Mouse (Mus musculus): ENCODE results near the gene Slc25a44.
"Not testable (repeated sequence)": the region's sequence is repeated elsewhere in the genome, so short reads cannot be mapped to it uniquely, and the experiment has no call there.

Gene Slc25a44

DNA sequence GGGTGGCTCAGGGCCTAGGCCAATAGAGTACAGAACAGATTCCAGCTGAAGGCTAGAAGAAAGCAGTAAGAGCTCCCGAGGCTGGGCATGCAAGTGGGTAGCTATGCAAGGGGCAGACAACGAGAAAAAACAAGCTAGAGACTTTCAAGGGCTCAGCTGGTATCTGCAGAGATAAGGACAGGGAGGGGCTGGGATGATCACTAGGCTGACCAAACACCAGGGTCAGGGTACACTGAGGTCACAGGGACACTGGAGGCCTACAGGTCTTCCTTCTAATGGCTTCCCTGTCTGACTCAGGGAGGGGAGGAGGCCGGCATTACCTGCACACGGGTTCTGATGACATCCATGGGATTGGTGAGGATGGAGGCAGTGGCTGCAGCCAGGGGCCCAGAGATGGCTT is 9.3 kb downstream of the Slc25a44 start:
- no peak for DNase-seq (ENCODE audit: low read depth, low spot score)

DNA sequence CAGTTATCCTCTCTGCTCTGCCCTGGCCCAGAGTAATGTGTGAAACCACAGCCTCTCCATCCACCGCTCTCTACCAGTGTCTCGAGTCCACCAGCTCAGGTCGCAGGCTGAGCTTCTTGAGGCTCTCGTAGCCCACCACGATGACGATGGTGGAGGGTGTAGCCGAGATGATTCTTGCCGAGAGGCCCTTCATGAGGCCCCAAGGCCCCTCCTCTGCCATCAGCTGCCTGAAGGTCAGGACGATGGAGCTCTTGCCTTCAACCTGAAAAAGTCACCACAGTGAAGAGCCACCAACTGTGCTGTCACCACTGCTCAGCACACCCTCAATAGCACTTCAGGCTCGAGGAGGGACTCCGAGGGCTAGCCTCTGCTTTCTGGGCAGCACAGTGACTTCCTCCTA is 12.3 kb downstream of the Slc25a44 start:
- no peak for DNase-seq (ENCODE audit: low read depth, low spot score)

- DNase-seq (ENCODE audit: low read depth, low spot score), result no peak
Observed at GRCm38 (mm10) chr3:88411681-88412080, 13.3 kb downstream of the Slc25a44 start.

GRCm38 (mm10) chr3:88410645-88411031 is 14.3 kb downstream of the Slc25a44 start:
- DNase-seq (ENCODE audit: low read depth, low spot score), result no peak

DNA sequence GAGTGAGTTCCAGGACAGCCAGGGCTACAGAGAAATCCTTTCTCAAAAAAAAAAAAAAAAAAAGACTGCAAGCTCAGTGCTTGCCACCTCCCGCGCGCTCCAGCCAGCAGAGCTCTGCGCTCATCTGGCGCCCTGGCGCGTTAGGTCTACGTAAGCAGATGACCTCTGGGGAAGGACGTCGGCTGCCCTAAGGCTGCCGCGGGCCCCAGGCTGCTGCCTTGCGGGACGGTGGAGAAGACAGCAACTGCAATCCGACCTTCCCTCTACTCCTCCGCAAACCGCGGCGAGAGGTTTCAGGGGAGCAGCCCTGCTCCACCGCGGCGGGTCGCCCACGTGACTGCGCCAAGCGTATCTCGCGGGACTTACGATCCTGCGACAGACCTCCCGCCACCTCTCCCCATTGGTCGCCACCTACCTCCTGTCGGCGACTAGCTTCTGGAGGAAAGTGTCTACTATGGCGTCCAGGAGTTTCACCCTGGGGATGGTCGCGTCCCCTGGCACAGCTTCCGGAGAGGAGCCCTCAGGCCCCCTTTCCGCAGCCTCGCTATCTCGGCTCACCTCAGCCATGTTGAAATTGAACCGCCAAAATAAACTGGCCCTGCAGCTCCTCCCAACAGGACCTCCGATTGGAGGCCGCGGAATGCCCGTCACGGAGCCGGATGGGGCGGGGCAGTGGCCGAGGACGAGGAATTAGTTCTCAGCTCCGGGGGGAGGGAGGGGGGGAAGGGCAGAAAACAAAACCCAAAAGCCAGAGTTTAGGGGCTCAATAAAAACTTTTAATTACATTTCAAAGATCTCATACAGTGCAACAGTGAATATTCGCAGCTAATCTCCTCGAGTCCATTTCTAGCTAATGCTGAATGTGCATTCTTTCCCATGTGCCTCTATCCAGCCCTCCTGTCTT is 14.9 kb downstream of the Slc25a44 start, which contains the start of gene Pmf1:
Pmf1 (minus strand) TSS at position 591 of the 904 bp plus-strand sequence.
- DNase-seq (ENCODE audit: low read depth, low spot score), result peak; percentile 95

DNA sequence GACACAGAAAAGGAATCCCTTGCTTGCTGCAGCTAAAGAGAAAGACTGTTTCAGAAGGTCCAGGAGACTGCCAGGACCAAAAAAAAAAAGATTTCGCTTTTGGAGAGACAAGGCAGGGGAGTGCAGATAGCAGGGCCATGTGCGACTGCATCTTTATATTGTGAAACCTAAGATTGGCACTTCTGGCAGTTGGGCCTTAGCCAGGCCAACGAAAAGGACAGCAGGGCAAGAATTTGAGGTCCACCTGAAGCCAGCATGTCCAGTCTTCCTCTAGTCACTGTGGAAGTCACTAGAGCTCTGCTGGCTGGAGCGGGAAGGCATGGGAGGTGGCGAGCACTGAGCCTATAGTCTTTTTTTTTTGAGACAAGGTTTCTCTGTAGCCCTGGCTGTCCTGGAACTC is 16.0 kb downstream of the Slc25a44 start:
- DNase-seq (ENCODE audit: low read depth, low spot score), result no peak

GRCm38 (mm10) chr3:88407529-88407928 is 17.4 kb downstream of the Slc25a44 start:
- no peak for DNase-seq (ENCODE audit: low read depth, low spot score)

GRCm38 (mm10) chr3:88407090-88407489 is 17.8 kb downstream of the Slc25a44 start:
- peak; percentile 91 for DNase-seq (ENCODE audit: low read depth, low spot score)

- no peak for DNase-seq (ENCODE audit: low read depth, low spot score)
Observed at GRCm38 (mm10) chr3:88403522-88404230, 21.3 kb downstream of the Slc25a44 start.

DNA sequence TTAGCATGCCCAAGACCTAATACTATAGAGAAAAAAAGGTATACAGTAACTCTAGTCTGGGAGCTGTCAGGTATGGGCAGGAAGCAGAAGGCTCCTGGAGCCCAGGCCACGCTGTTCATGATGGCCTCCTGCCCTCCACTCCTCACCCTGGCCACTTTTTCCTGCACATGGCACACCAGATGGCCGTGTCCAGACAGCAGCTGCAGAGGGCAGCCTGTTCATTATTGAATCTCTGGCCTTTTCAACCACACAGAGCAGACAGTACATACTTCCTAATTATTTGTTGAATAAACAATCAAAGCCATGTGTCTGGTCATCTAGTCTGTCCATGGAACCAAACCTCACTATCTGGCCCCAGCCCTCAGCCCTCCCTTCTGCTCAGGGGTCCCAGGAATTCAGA is 26.3 kb downstream of the Slc25a44 start:
- no peak for DNase-seq (ENCODE audit: low read depth, low spot score)

DNA sequence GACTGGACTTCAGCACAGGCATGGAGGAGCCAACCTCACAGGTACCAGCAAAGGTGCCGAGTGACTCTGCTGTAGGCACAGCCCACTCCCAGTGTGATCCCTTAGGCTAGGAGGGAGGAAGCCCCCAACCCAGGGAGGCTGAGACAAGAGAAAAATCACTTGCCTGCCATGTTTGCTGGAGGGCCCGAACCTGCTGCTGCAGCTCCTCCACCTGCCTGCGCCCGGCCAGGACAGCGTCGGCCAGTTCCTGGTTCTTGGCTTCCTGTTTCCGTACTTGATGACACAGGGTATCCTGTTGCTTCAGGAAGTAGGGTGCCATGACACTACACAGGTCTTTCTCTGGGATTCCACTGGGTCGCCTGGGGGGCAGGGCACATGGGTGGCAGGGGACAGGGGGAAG is 29.2 kb downstream of the Slc25a44 start:
- DNase-seq (ENCODE audit: low read depth, low spot score), result no peak

GRCm38 (mm10) chr3:88395288-88395687 is 29.7 kb downstream of the Slc25a44 start:
- no peak for DNase-seq (ENCODE audit: low read depth, low spot score)

DNA sequence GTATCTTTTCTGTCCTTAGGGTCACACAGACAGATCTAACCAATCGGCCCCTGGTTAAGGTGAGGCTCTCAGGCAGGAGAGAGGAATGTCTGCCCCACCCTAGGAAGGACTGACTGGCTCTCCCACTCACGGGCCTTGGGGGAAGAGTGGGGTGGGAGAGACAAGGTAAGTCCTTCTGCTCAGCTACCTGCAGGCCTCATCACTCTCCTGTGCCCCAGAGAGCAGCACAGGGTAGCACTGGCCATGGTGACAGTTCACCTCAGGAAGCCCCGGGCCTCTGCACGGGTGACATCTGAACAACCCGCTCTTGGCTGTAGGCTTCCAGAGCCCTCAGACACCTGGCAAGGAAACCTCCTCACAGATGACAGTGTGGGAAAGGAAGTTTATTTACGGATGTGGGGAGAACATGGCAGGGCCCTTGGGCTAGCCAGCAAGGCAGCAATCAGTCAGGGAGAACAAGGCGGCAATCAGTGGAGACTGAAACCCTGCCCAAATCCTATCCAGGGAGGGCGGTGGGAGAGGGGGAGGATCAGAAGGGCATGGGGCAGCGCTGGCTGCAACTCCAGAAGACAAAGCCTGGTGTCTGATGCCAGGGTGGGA is 31.1 kb downstream of the Slc25a44 start:
- no peak for DNase-seq (ENCODE audit: low read depth, low spot score)

GRCm38 (mm10) chr3:88384364-88384763 is 40.6 kb downstream of the Slc25a44 start, which contains the start of gene Bglap:
Bglap (minus strand) TSS chr3:88384464.
- DNase-seq (ENCODE audit: low read depth, low spot score), result no peak

- not testable (repeated sequence) for DNase-seq (ENCODE audit: low read depth, low spot score)
Observed at GRCm38 (mm10) chr3:88382383-88382782, 42.6 kb downstream of the Slc25a44 start.

- DNase-seq (ENCODE audit: low read depth, low spot score), result peak; percentile 74
Observed at GRCm38 (mm10) chr3:88381389-88382315, 43.3 kb downstream of the Slc25a44 start.

DNA sequence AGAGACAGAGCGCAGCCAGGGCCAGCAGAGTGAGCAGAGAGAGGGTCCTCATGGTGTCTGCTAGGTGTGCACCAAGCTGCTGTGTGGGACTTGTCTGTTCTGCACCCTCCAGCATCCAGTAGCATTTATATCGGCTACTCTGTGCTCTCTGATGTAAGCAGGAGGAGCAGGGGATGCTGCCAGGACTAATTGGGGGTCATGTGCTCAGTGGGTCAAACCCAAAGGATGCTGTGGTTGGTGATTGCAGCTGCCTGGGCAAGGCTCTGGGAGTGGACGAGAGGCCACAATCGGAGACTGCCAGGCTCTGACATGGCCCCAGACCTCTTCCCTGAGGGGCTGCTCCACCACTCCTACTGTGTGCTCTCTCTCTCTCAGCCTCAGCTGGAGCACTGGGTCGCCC is 46.3 kb downstream of the Slc25a44 start, which contains the start of gene Bglap2:
Bglap2 (minus strand) TSS at position 101 of the 400 bp plus-strand sequence.
- DNase-seq (ENCODE audit: low read depth, low spot score), result not testable (repeated sequence)

DNA sequence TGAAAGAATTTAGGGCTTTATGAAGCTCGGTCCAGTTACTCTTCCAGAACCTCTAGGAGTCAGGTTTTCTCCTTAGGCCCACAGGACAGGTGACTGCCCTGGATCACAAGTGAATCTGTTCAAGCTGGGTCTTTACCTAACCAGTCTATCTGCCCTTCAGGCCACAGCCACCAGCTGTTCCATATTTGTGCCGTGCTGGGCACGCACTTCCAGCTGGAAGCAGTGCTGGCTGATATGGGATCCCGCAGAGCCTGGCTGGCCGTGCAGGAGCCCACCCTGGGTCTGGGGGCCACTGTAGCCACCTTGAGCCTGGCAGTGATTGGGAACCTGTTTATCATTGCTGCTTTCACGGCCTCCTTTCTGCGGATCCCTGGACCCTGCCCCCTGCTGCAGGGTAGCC is 48.3 kb downstream of the Slc25a44 start:
- DNase-seq (ENCODE audit: low read depth, low spot score), result not testable (repeated sequence)

- peak; percentile 68 for DNase-seq (ENCODE audit: low read depth, low spot score)
Observed at GRCm38 (mm10) chr3:88375750-88376626, 49.0 kb downstream of the Slc25a44 start.

DNA sequence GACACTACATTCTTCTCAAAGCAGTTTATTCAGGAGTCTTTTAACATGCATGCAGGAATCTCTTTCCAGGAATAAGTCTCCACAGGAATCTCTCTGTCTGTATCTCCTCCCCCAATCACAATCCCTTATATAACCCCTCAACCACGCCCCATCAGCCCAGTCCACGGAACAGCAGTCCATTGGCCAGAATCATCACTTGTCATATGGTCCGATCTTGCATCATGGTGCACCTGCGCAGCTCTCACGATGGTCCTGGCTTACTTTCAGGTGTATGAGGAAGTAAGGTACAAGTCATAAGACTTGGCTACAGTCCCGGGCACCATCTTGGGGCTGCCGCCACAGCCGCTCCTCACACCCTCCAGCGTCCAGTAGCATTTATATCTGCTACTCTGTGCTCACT is 52.3 kb downstream of the Slc25a44 start, which contains the start of gene Bglap3:
Bglap3 (minus strand) TSS at position 101 of the 400 bp plus-strand sequence.
- not testable (repeated sequence) for DNase-seq (ENCODE audit: low read depth, low spot score)
